Mouse (Mus musculus) hindbrain, embryonic 11.5 days (tissue): ENCODE results near the gene Dcdc2b. TPM values are rescaled to one million over a fixed set of nuclear protein-coding genes. Genes with fewer than 3 reads are reported as not detected.

ENCODE experiments used
- ATAC-seq: fragments of 200-750 bp; cut with Nextera tagmentation; 2 replicates; pipeline ENCODE4 v1.8.0; 2017; ENCODE audit warnings: mild to moderate bottlenecking, moderate TSS enrichment, moderate library complexity; ENCODE audit not compliant: low FRiP score
- DNase-seq: peaks from one replicate; pipeline ENCODE4 v3.0.0-alpha.2; 2015; ENCODE audit warnings: low spot score
- H3K27ac ChIP-seq: fragments of 300-500 bp; sonication (generic); 2 replicates; pipeline ENCODE4 v1.5.1; 2014; ENCODE audit warnings: mild to moderate bottlenecking, low read depth, low read length
- H3K27me3 ChIP-seq: fragments of 300-500 bp; sonication (generic); 2 replicates; pipeline ENCODE4 v1.6.1; 2014; ENCODE audit warnings: mild to moderate bottlenecking, low read length, moderate library complexity, mixed read lengths; ENCODE audit not compliant: control insufficient read depth, insufficient read depth
- H3K36me3 ChIP-seq: fragments of 300-500 bp; sonication (generic); 2 replicates; pipeline ENCODE4 v1.6.1; 2014; ENCODE audit warnings: mild to moderate bottlenecking, low read length, moderate library complexity, mixed read lengths; ENCODE audit not compliant: control insufficient read depth, insufficient read depth
- H3K4me1 ChIP-seq: fragments of 300-500 bp; sonication (generic); replicated peaks from 2 replicates; pipeline ENCODE4 v1.6.1; 2014; ENCODE audit warnings: low read length, mixed read lengths; ENCODE audit not compliant: control insufficient read depth, insufficient read depth
- H3K4me2 ChIP-seq: fragments of 300-500 bp; sonication (generic); replicated peaks from 2 replicates; pipeline ENCODE4 v1.6.1; 2014; ENCODE audit warnings: mild to moderate bottlenecking, low read depth, low read length
- H3K4me3 ChIP-seq: fragments of 300-500 bp; sonication (generic); 2 replicates; pipeline ENCODE4 v1.5.1; 2014; ENCODE audit warnings: low read depth, low read length
- H3K9ac ChIP-seq: fragments of 300-500 bp; sonication (generic); 2 replicates; pipeline ENCODE4 v1.6.1; 2014; ENCODE audit warnings: low read depth, low read length
- H3K9me3 ChIP-seq: fragments of 300-500 bp; sonication (generic); 2 replicates; pipeline ENCODE4 v1.6.1; 2016; ENCODE audit warnings: low read length; ENCODE audit not compliant: control insufficient read depth
- WGBS: fragments of 180-500 bp; shearing (Covaris S2); extraction: QIAGEN DNeasy Blood & Tissue Kit; methylation state at CpG from one replicate; pipeline ENCODE4 v1.1.7; 2014; 5-methylcytosine and 5-hydroxymethylcytosine counted together
- polyA plus RNA-seq: library from polyadenylated mRNA; unstranded; fragments of >200 nt; fragmentation: Nextera tagmentation; extraction: Ambion mirVana; gene quantifications from 2 replicates; pipeline ENCODE4 v1.2.1, GENCODE M21; 2014

The Dcdc2b gene
- polyA plus RNA-seq = 1.6 and 2.7 TPM in 2 replicates

- H3K4me1 ChIP-seq = peaks cover 3% of the 10 kb centered on the region; the same call in 1 of the 2 replicates
- WGBS = 90% methylated on average over 6 of the region's 6 CpGs
- peaks cover 2% of the 10 kb centered on the region; the same call in 1 of the 2 replicates for H3K36me3 ChIP-seq
- H3K4me2 ChIP-seq = no peak within 1 kb of the TSS
- no peak within 1 kb of the TSS for H3K4me3 ChIP-seq
- no peak within 1 kb of the TSS for H3K9ac ChIP-seq
- ATAC-seq = no peak
- no peak for DNase-seq
- H3K9me3 ChIP-seq = no peaks in the 10 kb centered on the region
- H3K27ac ChIP-seq = no peak within 1 kb of the TSS
- H3K27me3 ChIP-seq = no peaks in the 10 kb centered on the region
These were observed at the start of gene Dcdc2b for GRCm38 (mm10) chr4:129614093-129614492. Dcdc2b (minus strand) TSS chr4:129614257.

- 0 out of 2 replicates have a peak, but pooled peaks cover 3% of the 10 kb centered on the region for H3K36me3 ChIP-seq
- WGBS = 93% methylated on average over 3 of the region's 3 CpGs
- no peak for ATAC-seq
These were observed 48.3 kb upstream of the Dcdc2b start for GRCm38 (mm10) chr4:129662255-129662813.

GRCm38 (mm10) chr4:129661584-129661983 lies 47.5 kb upstream of the Dcdc2b start:
- 0 out of 2 replicates have a peak, but pooled peaks cover 4% of the 10 kb centered on the region for H3K36me3 ChIP-seq

More at GRCm38 (mm10) chr4:129662255-129662813, 48.3 kb upstream of the Dcdc2b start:
- Histone ChIP-seq H3K27ac (no peak overlapping the region), H3K4me2 (no peak overlapping the region), H3K27me3 (no peaks in the 10 kb centered on the region), H3K9ac (no peak overlapping the region), H3K9me3 (no peaks in the 10 kb centered on the region), H3K4me1 (no peaks in the 10 kb centered on the region), H3K4me3 (no peak overlapping the region)
- no peak for DNase-seq

GRCm38 (mm10) chr4:129654770-129655169 lies 40.7 kb upstream of the Dcdc2b start:
- Histone ChIP-seq H3K9me3 (no peaks in the 10 kb centered on the region), H3K4me1 (no peaks in the 10 kb centered on the region), H3K4me3 (no peak overlapping the region), H3K27me3 (no peaks in the 10 kb centered on the region), H3K36me3 (peaks cover 10% of the 10 kb centered on the region), H3K4me2 (no peak overlapping the region), H3K27ac (no peak overlapping the region), H3K9ac (no peak overlapping the region)
- DNase-seq (no peak), ATAC-seq (no peak)
- WGBS = 92% methylated on average over 14 of the region's 14 CpGs

More at GRCm38 (mm10) chr4:129661584-129661983, 47.5 kb upstream of the Dcdc2b start:
- H3K27ac ChIP-seq = no peak overlapping the region
- no peak overlapping the region for H3K9ac ChIP-seq
- no peaks in the 10 kb centered on the region for H3K27me3 ChIP-seq
- H3K4me1 ChIP-seq = no peaks in the 10 kb centered on the region
- H3K4me3 ChIP-seq = no peak overlapping the region
- no peak overlapping the region for H3K4me2 ChIP-seq
- no peak for DNase-seq
- no peak for ATAC-seq
- no peaks in the 10 kb centered on the region for H3K9me3 ChIP-seq
- WGBS = 93% methylated on average over 3 of the region's 3 CpGs

- Histone ChIP-seq H3K4me2 (no peak overlapping the region), H3K9me3 (no peaks in the 10 kb centered on the region), H3K27me3 (no peaks in the 10 kb centered on the region), H3K4me3 (no peak overlapping the region), H3K4me1 (no peaks in the 10 kb centered on the region), H3K36me3 (peaks cover 9% of the 10 kb centered on the region), H3K9ac (no peak overlapping the region), H3K27ac (no peak overlapping the region)
- 93% methylated on average over 8 of the region's 8 CpGs for WGBS
- ATAC-seq (no peak), DNase-seq (no peak)
These were observed 36.3 kb upstream of the Dcdc2b start for GRCm38 (mm10) chr4:129650359-129650758.

GRCm38 (mm10) chr4:129648656-129649055 lies 34.6 kb upstream of the Dcdc2b start:
- Histone ChIP-seq H3K36me3 (peaks cover 9% of the 10 kb centered on the region; the same call in 1 of the 2 replicates), H3K27ac (no peak overlapping the region), H3K4me1 (no peaks in the 10 kb centered on the region), H3K9ac (no peak overlapping the region), H3K27me3 (no peaks in the 10 kb centered on the region), H3K4me2 (no peak overlapping the region), H3K9me3 (no peaks in the 10 kb centered on the region), H3K4me3 (no peak overlapping the region)
- 79% methylated on average over 1 of the region's 1 CpGs for WGBS
- DNase-seq (no peak), ATAC-seq (no peak)

- Histone ChIP-seq H3K9ac (no peak overlapping the region), H3K27ac (no peak overlapping the region), H3K27me3 (no peaks in the 10 kb centered on the region), H3K9me3 (no peaks in the 10 kb centered on the region), H3K4me3 (no peak overlapping the region), H3K4me1 (no peaks in the 10 kb centered on the region), H3K4me2 (no peak overlapping the region), H3K36me3 (peaks cover 5% of the 10 kb centered on the region; the same call in 1 of the 2 replicates)
- ATAC-seq (no peak), DNase-seq (no peak)
- 91% methylated on average over 6 of the region's 6 CpGs for WGBS
These were observed 31.1 kb upstream of the Dcdc2b start for GRCm38 (mm10) chr4:129645204-129645603.

- ATAC-seq (no peak), DNase-seq (no peak)
- Histone ChIP-seq H3K9ac (no peak overlapping the region; the same call in 1 of the 2 replicates), H3K4me3 (no peak overlapping the region), H3K27ac (no peak overlapping the region), H3K4me2 (no peak overlapping the region), H3K4me1 (no peaks in the 10 kb centered on the region; the same call in 1 of the 2 replicates), H3K36me3 (peaks cover 3% of the 10 kb centered on the region; the same call in 1 of the 2 replicates), H3K27me3 (no peaks in the 10 kb centered on the region), H3K9me3 (no peaks in the 10 kb centered on the region)
- 59% methylated on average over 5 of the region's 5 CpGs for WGBS
These were observed 27.7 kb upstream of the Dcdc2b start for GRCm38 (mm10) chr4:129641756-129642155.
